In the genomic region with DNA sequence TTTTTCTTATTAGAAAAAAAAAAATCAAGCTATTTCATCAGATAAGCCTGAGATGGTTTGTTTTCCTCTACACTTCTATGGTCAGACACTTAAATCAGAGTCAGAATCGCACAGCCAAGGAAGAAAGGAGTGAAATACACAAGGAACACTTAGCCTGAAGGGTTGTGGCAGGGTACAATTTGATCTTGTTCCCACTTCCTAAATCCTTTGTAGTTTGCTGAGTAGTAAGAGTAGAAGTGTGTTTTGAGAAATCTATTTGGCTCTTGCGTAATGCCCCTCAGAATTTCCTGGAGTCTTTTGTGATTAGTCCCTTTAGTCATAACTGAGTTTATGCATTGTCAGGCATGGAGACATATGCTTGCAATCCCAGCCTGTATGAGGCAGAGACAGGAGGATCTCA, we compare ENCODE assay signal across 20 mouse cellular contexts. TPM values are rescaled to one million over a fixed set of nuclear protein-coding genes. Genes with fewer than 3 reads are reported as not detected.
DNase-seq lines count a peak whose midpoint lies in the region; ATAC-seq and TF ChIP-seq lines count a peak whose summit lies in the region.
"Had no signal": no experiment of that assay in that cellular context is flagged by ENCODE, and none has a peak within 500 bp of the region (broad histone marks: within the 10 kb centered on the region; RNA-seq: fewer than 3 reads in every experiment).

No protein-coding gene starts in this region.

- WGBS in liver, adult 2 months = 81% methylated on average over 2 of the region's 2 CpGs
- WGBS in liver, embryonic 12.5 days (ENCODE audit: insufficient replicate concordance) = 91% methylated on average over 2 of the region's 2 CpGs
- 89% methylated on average over 2 of the region's 2 CpGs for WGBS in stomach, postnatal 0 days

- no peak overlapping the region for H3K9ac ChIP-seq in liver, adult 2 months (ENCODE audit: low read depth, low read length)
- H3K9ac ChIP-seq in liver, embryonic 12.5 days = no peak overlapping the region
- H3K9ac ChIP-seq in stomach, postnatal 0 days (ENCODE audit: low read length) = no peak overlapping the region
- H3K9ac ChIP-seq: forebrain, postnatal 0 days; hindbrain, embryonic 15.5 days; liver, embryonic 15.5 days; neural tube, embryonic 13.5 days had no signal

- H3K9me3 ChIP-seq in liver, embryonic 12.5 days (replicated peaks) = no peaks in the 10 kb centered on the region
- H3K9me3 ChIP-seq in stomach, postnatal 0 days (ENCODE audit: control insufficient read depth, low read length) = no peaks in the 10 kb centered on the region
- H3K9me3 ChIP-seq: G1E; hindbrain, embryonic 15.5 days; liver, embryonic 15.5 days; midbrain, embryonic 10.5 days; neural tube, embryonic 13.5 days had no signal

- H3K27me3 ChIP-seq in liver, adult 2 months (ENCODE audit: control insufficient read depth, insufficient read depth, low read length) = no peaks in the 10 kb centered on the region
- no peaks in the 10 kb centered on the region for H3K27me3 ChIP-seq in liver, embryonic 12.5 days (replicated peaks)
- H3K27me3 ChIP-seq in stomach, postnatal 0 days (ENCODE audit: control insufficient read depth, insufficient read depth, low read length) = no peaks in the 10 kb centered on the region
- H3K27me3 ChIP-seq: hindbrain, embryonic 15.5 days; liver, embryonic 15.5 days; neural tube, embryonic 13.5 days had no signal

- H3K79me2 ChIP-seq in liver, adult 2 months (ENCODE audit: control insufficient read depth, insufficient read depth, low read length) = peaks cover 11% of the 10 kb centered on the region; the same call in 1 of the 2 replicates

- H3K4me2 ChIP-seq in liver, embryonic 12.5 days = no peak overlapping the region
- H3K4me2 ChIP-seq in stomach, postnatal 0 days (replicated peaks; ENCODE audit: low read depth) = no peak overlapping the region
- H3K4me2 ChIP-seq: hindbrain, embryonic 15.5 days; liver, embryonic 15.5 days; neural tube, embryonic 13.5 days had no signal

- ATAC-seq in liver, embryonic 12.5 days = no peak
- no peak for ATAC-seq in stomach, postnatal 0 days (ENCODE audit: low FRiP score, low TSS enrichment)
- ATAC-seq: CD4-positive, CD25-positive, alpha-beta regulatory T cell, adult 4 months; forebrain, postnatal 0 days; intestine, embryonic 16.5 days had no signal

- TF ChIP-seq POLR2A in liver, adult 2 months (IDR thresholded peaks at IDR 0.05; ENCODE audit: extremely low read depth, insufficient read depth, low read length) = no peak
- TF ChIP-seq POLR2A in bone marrow macrophage, adult 2 months (IDR thresholded peaks at IDR 0.05; ENCODE audit: borderline replicate concordance, low read depth, low read length) = no peak

- DNase-seq in liver, adult 2 months (ENCODE audit: extremely low read depth, low read depth, low spot score) = peak; percentile 36
- peak; percentile 80 for DNase-seq in lung, postnatal 25 days (ENCODE audit: low spot score)
- DNase-seq in stomach, postnatal 0 days (ENCODE audit: low spot score) = no peak
- no peak for DNase-seq in layer of hippocampus, postnatal 10 days (ENCODE audit: low spot score in 2 of 2)
- no peak for DNase-seq in urinary bladder, adult 18-20 months (ENCODE audit: low spot score in 2 of 2)
- DNase-seq: adrenal gland, adult 2 months; cerebellum, adult 11-12 months; cerebellum, postnatal 36 days; forebrain, postnatal 0 days; heart, postnatal 36 days had no signal

- H3K4me1 ChIP-seq in liver, adult 2 months (ENCODE audit: control insufficient read depth, insufficient read depth, low read length) = peaks cover 11% of the 10 kb centered on the region
- H3K4me1 ChIP-seq in liver, embryonic 12.5 days = peaks cover 13% of the 10 kb centered on the region
- H3K4me1 ChIP-seq in bone marrow macrophage, adult 2 months (ENCODE audit: control insufficient read depth, insufficient read depth, low read length) = peaks cover 37% of the 10 kb centered on the region
- no peaks in the 10 kb centered on the region; the same call in 1 of the 2 replicates for H3K4me1 ChIP-seq in stomach, postnatal 0 days (replicated peaks; ENCODE audit: control insufficient read depth, insufficient read depth)
- H3K4me1 ChIP-seq: hindbrain, embryonic 15.5 days; midbrain, embryonic 10.5 days; neural tube, embryonic 13.5 days had no signal

- no peak overlapping the region for H3K4me3 ChIP-seq in liver, adult 2 months (ENCODE audit: insufficient read depth, low read depth, low read length)
- H3K4me3 ChIP-seq in liver, embryonic 12.5 days = no peak overlapping the region
- H3K4me3 ChIP-seq in bone marrow macrophage, adult 2 months (ENCODE audit: insufficient read depth, low read length) = no peak overlapping the region
- H3K4me3 ChIP-seq in stomach, postnatal 0 days (ENCODE audit: low read depth, low read length) = no peak overlapping the region
- H3K4me3 ChIP-seq: erythroblast, embryonic 14.5 days; hindbrain, embryonic 15.5 days; liver, embryonic 15.5 days; midbrain, embryonic 10.5 days; neural tube, embryonic 13.5 days had no signal

- no peak overlapping the region for H3K27ac ChIP-seq in liver, adult 2 months (replicated peaks; ENCODE audit: insufficient read depth, low read depth, low read length)
- H3K27ac ChIP-seq in liver, embryonic 12.5 days = no peak overlapping the region
- H3K27ac ChIP-seq in bone marrow macrophage, adult 2 months (ENCODE audit: insufficient read depth, low read depth, low read length) = peak overlapping the region; percentile 94
- 0 out of 2 replicates have a peak overlapping the region, but pooled peaks have one; percentile 30 for H3K27ac ChIP-seq in stomach, postnatal 0 days (replicated peaks)
- H3K27ac ChIP-seq: hindbrain, embryonic 15.5 days; liver, embryonic 15.5 days; midbrain, embryonic 10.5 days; neural tube, embryonic 13.5 days had no signal

- no peak for TF ChIP-seq CTCF in liver, adult 2 months (IDR thresholded peaks at IDR 0.05; ENCODE audit: low read depth, low read length)
- no peak for TF ChIP-seq CTCF in bone marrow macrophage, adult 2 months (IDR thresholded peaks at IDR 0.05; ENCODE audit: low read depth, low read length)
- TF ChIP-seq CTCF in stomach, postnatal 0 days (IDR thresholded peaks at IDR 0.05; ENCODE audit: low read depth) = no peak

- TF ChIP-seq EP300 in stomach, postnatal 0 days (optimal IDR thresholded peaks at IDR 0.05) = no peak

- H3K36me3 ChIP-seq in liver, adult 2 months (ENCODE audit: control insufficient read depth, insufficient read depth, low read length) = peaks cover 47% of the 10 kb centered on the region
- peaks cover 63% of the 10 kb centered on the region for H3K36me3 ChIP-seq in liver, embryonic 12.5 days
- peaks cover 6% of the 10 kb centered on the region for H3K36me3 ChIP-seq in stomach, postnatal 0 days (ENCODE audit: control insufficient read depth, insufficient read depth, low read length)

RNA-seq across cellular contexts. Expression of a gene that starts 11.0 kb away (rescaled TPM):
- total RNA-seq in liver, adult 2 months (2014; rRNA removed) = 22.7 and 24.5 TPM in 2 replicates
- 17.4 and 20.0 TPM in 2 replicates for polyA plus RNA-seq in liver, adult 2 months (2012; rRNA removed)
- polyA plus RNA-seq in liver, embryonic 12.5 days (2016; fragmentation: Nextera tagmentation; extraction: Ambion mirVana) = 18.6 and 21.1 TPM in 2 replicates
- polyA plus RNA-seq in bone marrow macrophage, adult 2 months (2012; ENCODE audit: insufficient read depth, insufficient read length, missing spikeins) = 92.2 and 95.1 TPM in 2 replicates
- 15.0 and 16.2 TPM in 2 replicates for polyA plus RNA-seq in stomach, postnatal 0 days (2015; fragmentation: Nextera tagmentation; extraction: Ambion mirVana)
- total RNA-seq in layer of hippocampus, postnatal 10 days (2021) = 10 to 100 TPM; 42.8 to 43.6 TPM

RNA-seq across cellular contexts. Expression of a gene that starts 11.2 kb away (rescaled TPM):
- 88.4 and 91.4 TPM in 2 replicates for total RNA-seq in liver, adult 2 months (2014; rRNA removed)
- polyA plus RNA-seq in liver, adult 2 months (2012; rRNA removed) = 75.3 and 81.5 TPM in 2 replicates
- polyA plus RNA-seq in liver, embryonic 12.5 days (2016; fragmentation: Nextera tagmentation; extraction: Ambion mirVana) = 45.8 and 45.9 TPM in 2 replicates
- polyA plus RNA-seq in bone marrow macrophage, adult 2 months (2012; ENCODE audit: insufficient read depth, insufficient read length, missing spikeins) = 64.1 and 71.0 TPM in 2 replicates
- 51.4 and 55.0 TPM in 2 replicates for polyA plus RNA-seq in stomach, postnatal 0 days (2015; fragmentation: Nextera tagmentation; extraction: Ambion mirVana)
- 10 to 100 TPM; 35.0 to 35.2 TPM for total RNA-seq in layer of hippocampus, postnatal 10 days (2021)

RNA-seq across cellular contexts. Expression of a gene that starts 59.1 kb away (rescaled TPM):
- 46.9 and 52.6 TPM in 2 replicates for total RNA-seq in liver, adult 2 months (2014; rRNA removed)
- 13.5 and 14.8 TPM in 2 replicates for polyA plus RNA-seq in liver, adult 2 months (2012; rRNA removed)
- 94.4 and 95.5 TPM in 2 replicates for polyA plus RNA-seq in liver, embryonic 12.5 days (2016; fragmentation: Nextera tagmentation; extraction: Ambion mirVana)
- polyA plus RNA-seq in bone marrow macrophage, adult 2 months (2012; ENCODE audit: insufficient read depth, insufficient read length, missing spikeins) = 54.8 and 71.2 TPM in 2 replicates
- 83.6 and 91.5 TPM in 2 replicates for polyA plus RNA-seq in stomach, postnatal 0 days (2015; fragmentation: Nextera tagmentation; extraction: Ambion mirVana)
- total RNA-seq in layer of hippocampus, postnatal 10 days (2021) = 10 to 100 TPM; 47.7 to 54.9 TPM

RNA-seq across cellular contexts. Expression of a gene that starts 59.2 kb away (rescaled TPM):
- total RNA-seq in liver, adult 2 months (2014; rRNA removed) = 3.9 and 4.6 TPM in 2 replicates
- polyA plus RNA-seq in liver, adult 2 months (2012; rRNA removed) = 4.4 and 7.3 TPM in 2 replicates
- 18.5 and 18.8 TPM in 2 replicates for polyA plus RNA-seq in liver, embryonic 12.5 days (2016; fragmentation: Nextera tagmentation; extraction: Ambion mirVana)
- polyA plus RNA-seq in bone marrow macrophage, adult 2 months (2012; ENCODE audit: insufficient read depth, insufficient read length, missing spikeins) = 10.1 and 10.9 TPM in 2 replicates
- 7.5 and 7.6 TPM in 2 replicates for polyA plus RNA-seq in stomach, postnatal 0 days (2015; fragmentation: Nextera tagmentation; extraction: Ambion mirVana)
- total RNA-seq in layer of hippocampus, postnatal 10 days (2021) = 10 to 100 TPM; 13.6 to 14.0 TPM

Comparison
In these comparisons a context has a peak if more than half of its experiments do, and no peak if none do; other contexts are left out.
1. DNase-seq: peak in liver, adult 2 months (single experiment) and lung, postnatal 25 days (single experiment); none in stomach, postnatal 0 days (single experiment), layer of hippocampus, postnatal 10 days (0 of 2) and urinary bladder, adult 18-20 months (0 of 2).
2. H3K27ac ChIP-seq: peak in bone marrow macrophage, adult 2 months (single experiment) and stomach, postnatal 0 days (single experiment); none in liver, adult 2 months (single experiment) and liver, embryonic 12.5 days (single experiment).